Mouse (Mus musculus): ENCODE results near the gene Cma2.
"Not testable (repeated sequence)": the region's sequence is repeated elsewhere in the genome, so short reads cannot be mapped to it uniquely, and the experiment has no call there.

The Cma2 gene

DNA sequence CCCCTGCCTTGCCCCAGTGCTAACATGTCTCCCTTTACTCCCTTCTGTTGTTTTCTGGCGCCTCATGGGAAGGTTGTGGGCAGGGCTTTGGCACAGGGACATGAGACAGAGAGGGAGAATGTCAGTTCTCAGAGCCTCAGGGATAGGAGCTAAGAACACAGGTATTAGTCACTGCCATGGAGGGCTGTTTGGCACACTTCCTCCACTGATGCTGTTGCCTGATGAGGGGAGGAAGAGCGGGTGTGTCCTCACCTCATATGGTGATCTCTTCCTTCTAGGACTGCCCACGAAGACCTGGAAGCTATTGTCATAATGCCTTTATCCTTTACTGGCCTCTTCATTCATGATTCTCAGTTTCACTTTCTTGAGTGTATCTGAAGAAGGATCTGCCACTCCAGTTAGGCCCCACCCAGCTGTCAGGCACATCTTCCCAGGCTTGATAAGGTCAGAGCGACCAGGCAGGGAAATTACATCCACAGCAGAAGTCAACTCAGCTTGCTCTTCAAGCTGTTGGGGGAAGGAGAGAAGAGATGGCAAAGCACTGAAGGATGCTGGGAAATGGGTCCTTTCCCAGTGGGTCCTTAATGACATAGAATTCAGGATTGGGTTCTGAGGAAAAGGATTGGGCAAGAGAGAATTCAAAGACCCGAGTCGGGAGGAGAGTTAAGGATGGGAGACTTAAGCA is at the start of gene Cma2:
Cma2 (plus strand) TSS at position 635 of the 685 bp plus-strand sequence.
- no peak for DNase-seq (ENCODE audit: low spot score in 2 of 2)

GRCm38 (mm10) chr14:55905518-55905917 is 45.3 kb upstream of the Cma2 start:
- no peak for DNase-seq (ENCODE audit: low spot score in 2 of 2)

DNA sequence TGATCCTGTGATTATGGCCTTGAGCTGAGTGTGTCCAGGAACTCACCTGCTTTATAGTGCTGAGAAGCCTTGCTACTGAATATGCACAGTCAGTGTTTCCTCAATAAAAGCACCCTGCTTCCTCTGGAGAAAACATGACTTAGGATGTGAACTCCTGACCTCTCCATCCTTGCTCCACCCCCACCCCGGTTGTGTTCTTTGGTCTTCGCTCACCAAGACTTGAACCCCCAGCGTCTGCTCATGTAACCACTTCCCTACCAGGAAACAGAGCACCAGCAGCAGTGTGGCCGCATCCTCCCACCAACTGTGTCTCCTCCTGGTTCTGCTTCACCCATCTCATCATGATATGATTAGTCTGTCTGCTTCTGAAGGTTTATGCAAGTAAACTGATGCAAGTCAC is 37.4 kb upstream of the Cma2 start:
- DNase-seq (ENCODE audit: low spot score in 2 of 2): no peak

GRCm38 (mm10) chr14:55918240-55919082 is 32.3 kb upstream of the Cma2 start:
- DNase-seq (ENCODE audit: low spot score in 2 of 2): peak in 1 of 2 experiments; percentile 59

- no peak for DNase-seq (ENCODE audit: low spot score in 2 of 2)
These were observed 28.1 kb upstream of the Cma2 start for GRCm38 (mm10) chr14:55922475-55923232.

DNA sequence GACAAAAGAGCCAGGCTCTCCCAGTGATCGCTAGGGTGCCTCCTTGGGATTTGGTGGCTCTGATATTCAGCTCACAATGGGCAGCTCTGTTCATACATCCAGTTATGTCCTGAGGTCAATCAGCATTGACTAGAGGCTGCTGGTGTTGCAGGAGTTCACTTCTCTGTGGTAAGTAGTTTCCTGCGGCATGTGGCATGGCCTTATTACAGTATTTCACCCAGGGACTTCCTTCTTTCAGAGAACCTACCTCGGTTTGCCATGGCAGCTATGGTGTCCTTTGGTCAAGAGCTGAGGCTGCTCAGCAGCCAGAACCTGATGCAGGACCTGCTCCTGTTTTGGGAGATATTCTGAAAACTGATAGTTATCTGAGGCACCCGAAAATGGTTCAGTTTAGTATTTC is 23.9 kb upstream of the Cma2 start:
- DNase-seq (ENCODE audit: low spot score in 2 of 2): no peak

DNA sequence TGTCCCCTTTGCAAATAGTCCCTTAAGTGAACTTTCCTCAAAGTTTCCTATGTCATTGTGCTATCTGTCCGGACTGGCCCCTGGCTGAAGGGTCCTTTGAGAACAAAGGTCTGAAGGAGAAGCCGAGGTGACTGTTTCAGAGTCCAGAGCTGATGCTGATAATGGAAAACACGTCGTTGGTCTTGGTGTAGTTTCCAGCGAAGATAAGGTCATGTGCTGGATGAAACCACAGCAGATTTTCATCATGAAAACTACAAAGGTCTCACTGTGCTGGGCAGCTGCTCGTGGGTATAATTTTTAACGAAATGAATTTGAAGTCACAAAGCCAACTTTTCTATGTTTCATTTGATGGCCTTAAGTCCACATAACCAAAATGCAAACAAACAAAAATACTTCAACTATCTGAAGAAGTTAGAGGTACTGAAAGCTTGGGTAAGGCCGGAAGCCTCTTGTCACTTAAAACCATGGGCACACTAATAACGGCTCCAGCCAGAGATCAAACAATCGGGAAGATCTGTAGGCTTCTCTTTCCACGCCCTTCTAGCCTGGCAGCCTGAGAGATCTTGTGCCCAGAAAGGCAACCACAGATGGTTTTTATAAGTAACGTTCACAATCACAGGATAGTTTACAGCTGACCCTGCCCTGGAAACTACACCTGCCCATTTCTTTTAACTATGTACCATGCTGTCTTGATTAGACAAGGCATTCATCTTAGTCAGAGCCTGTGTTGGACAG is 21.4 kb upstream of the Cma2 start:
- no peak for DNase-seq (ENCODE audit: low spot score in 2 of 2)

DNA sequence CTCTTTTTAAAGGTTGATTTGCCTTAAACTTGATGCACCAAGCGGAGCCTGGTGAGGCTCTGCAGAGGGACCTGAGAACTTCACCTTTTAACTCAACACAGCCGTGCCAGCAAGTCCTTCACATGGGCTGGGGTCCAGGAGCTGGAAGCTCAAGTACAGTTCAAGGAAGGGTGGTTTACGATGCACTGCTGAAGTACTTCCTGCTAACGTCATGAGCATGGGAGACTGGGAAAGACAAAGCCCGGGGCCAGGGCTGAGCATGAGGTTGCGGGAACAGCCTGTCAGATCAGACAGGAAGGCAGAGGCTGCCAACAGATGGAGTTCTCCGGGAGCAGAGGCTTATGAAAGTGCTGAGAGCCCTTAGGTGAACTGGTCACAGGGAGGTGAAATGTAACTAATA is 17.2 kb upstream of the Cma2 start:
- no peak for DNase-seq (ENCODE audit: low spot score in 2 of 2)

- no peak for DNase-seq (ENCODE audit: low spot score in 2 of 2)
These were observed 10.5 kb upstream of the Cma2 start for GRCm38 (mm10) chr14:55940070-55940800.

DNA sequence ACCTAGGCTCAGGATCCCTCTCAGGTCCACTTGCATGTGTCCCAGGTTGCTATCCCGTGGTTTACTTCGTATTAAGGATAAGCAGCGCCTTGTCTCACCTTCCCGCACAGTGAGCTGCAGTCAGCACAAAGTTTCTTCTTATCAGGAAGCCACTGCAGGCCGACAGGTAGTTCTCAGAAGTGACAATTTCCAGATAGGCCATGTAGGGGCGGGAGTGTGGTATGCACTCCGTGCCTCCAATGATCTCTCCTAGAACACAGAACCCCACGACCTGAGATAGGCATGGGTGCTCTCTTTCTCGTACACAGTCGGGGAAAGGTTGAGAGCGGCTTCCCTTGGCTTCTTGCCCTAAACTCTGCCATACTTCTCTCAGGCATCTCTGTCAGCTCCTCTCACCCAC is 7.2 kb upstream of the Cma2 start:
- DNase-seq (ENCODE audit: low spot score in 2 of 2): no peak

GRCm38 (mm10) chr14:55944575-55944974 is 6.2 kb upstream of the Cma2 start, which contains the start of gene Cma1:
TSS of gene Cma1 (minus strand) at chr14:55944675.
- DNase-seq (ENCODE audit: low spot score in 2 of 2): no peak

DNA sequence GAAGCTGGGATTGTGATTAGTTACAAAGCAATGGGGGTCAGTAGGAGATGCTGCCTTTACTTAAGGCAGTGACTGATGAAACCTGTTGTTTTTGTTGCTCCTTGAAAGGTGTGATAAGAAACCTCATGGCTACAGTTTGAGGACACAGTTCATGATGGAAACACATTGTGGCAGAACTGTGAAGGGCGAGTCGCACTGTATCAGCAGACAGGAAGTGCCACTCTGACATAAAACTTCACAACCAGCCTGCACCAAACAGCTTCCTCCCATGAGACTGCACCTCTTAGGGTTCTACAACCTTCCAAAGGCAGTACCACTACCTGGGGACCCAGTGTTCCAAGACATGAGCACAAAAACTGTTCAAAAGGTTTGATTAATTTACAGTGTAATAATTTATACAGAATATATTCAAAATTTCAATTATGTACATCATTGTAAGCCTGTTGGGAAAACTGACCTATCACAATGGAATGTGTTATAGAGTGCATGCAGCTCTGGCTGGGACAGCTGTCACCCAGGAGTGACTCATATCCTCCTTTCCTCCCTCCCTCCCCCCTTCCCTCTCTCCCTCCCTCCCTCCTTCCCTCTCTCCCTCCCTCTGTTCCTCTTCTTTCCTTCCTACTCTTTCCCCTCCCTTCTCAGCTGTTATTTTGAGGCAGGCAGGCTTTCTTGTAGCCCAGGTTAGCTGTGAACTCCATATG is 4.4 kb upstream of the Cma2 start:
- no peak for DNase-seq (ENCODE audit: low spot score in 2 of 2)

DNA sequence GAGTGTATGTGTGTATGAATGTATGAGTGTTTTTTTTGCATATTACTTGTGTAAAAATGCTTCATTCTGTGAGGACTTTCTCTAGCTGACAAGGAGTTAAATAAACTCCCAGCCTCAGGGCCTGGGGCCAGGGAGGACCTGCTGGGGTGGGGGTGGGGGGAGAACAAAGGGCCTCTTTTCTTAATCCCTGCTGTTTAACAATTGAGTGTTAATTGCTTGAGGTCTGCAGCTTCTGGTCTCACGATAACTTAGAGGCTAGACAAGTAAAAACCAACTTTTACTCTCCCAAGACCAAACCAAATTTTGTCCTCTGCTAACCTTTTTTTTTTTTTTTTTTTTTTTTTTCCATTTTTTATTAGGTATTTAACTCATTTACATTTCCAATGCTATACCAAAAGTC is 12.5 kb downstream of the Cma2 start:
- no peak for DNase-seq (ENCODE audit: low spot score in 2 of 2)

DNA sequence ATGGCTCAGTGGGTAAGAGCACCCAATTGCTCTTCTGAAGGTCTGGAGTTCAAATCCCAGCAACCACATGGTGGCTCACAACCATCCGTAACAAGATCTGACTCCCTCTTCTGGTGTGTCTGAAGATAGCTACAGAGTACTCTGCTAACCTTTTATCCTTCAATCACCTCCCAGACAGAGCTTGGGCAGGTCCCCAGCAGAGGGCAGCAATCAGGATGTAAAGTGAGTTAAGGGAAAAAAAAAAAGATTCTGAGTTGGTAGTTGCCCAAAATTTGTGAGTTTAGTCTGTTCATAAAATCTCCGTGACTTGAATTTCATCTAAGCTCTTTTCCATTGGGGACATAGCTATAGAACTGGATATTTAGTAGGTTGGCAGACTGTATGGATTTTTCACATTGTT is 13.1 kb downstream of the Cma2 start:
- not testable (repeated sequence) for DNase-seq (ENCODE audit: low spot score in 2 of 2)

DNA sequence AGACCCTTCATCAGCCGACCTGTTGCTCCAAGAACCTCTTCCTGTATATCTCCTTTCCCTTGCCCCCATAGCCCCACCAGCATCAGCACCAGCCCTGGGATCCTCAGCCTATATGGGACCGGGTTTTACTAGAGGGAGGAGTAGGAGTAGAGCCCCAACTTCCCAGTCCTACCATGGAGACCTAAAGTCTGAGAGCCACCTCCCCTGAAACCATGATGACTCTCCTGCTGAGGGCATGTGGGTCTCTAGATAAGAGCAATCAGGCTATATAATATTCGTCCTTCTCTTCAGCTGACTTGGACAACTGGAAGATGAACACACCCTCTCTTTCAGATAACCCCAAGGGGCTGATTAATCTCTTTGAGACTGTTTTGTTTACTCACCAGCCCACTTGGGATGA is 36.7 kb downstream of the Cma2 start:
- not testable (repeated sequence) for DNase-seq (ENCODE audit: low spot score in 2 of 2)

- DNase-seq (ENCODE audit: low spot score in 2 of 2): no peak
These were observed 62.4 kb downstream of the Cma2 start for GRCm38 (mm10) chr14:56013147-56013546.

DNA sequence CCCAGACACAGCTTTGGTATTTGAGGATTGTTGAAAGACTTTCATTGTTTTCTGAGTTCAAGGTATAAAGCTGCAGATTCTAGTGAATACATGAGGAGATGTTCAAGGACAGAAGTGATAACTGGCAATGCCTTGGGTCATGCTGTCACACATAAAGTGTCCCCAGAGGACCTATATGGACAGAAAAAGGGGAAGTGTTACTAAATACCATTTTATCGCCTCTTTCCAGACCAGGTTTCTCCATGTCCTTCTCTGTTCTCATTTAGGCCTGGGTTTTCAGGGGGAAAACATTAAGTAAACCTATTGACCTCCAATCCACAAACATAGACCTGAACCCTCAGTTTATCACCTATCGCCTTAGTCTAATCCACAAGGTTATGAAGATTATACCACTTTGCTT is 63.1 kb downstream of the Cma2 start:
- DNase-seq (ENCODE audit: low spot score in 2 of 2): no peak

GRCm38 (mm10) chr14:56017671-56018070 is 66.9 kb downstream of the Cma2 start, which contains the start of gene Mcpt1:
TSS of gene Mcpt1 (plus strand) at chr14:56017971.
- DNase-seq (ENCODE audit: low spot score in 2 of 2): not testable (repeated sequence)

GRCm38 (mm10) chr14:56019446-56019845 is 68.7 kb downstream of the Cma2 start:
- no peak for DNase-seq (ENCODE audit: low spot score in 2 of 2)

GRCm38 (mm10) chr14:56021305-56021704 is 70.5 kb downstream of the Cma2 start:
- DNase-seq (ENCODE audit: low spot score in 2 of 2): not testable (repeated sequence)

Measured in spleen, postnatal 14 days (tissue).